Mouse (Mus musculus): ENCODE results near the gene Sytl2.

The Sytl2 gene

DNA sequence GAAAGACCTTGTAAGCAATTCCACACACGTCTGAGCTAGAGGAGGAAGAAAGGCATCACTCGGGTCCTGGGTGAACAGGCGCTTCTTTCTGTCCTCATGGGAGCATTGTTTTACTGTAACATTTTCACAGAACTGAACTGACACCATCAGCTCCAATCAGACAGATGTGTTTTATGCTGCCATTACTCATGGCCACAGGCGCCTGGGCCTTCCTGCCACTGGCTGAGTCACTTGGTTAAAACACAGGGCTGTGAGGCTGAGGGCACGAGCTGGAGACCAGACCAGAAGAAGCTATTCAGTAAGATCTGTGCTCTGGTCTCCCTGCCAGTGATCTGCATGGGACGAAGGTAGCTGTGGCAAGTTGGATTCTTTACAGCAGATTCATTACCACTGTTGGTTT is 6.0 kb downstream of the Sytl2 start:
- ATAC-seq (ENCODE audit: low TSS enrichment), result peak; percentile 38; the same call in 1 of the 2 replicates

DNA sequence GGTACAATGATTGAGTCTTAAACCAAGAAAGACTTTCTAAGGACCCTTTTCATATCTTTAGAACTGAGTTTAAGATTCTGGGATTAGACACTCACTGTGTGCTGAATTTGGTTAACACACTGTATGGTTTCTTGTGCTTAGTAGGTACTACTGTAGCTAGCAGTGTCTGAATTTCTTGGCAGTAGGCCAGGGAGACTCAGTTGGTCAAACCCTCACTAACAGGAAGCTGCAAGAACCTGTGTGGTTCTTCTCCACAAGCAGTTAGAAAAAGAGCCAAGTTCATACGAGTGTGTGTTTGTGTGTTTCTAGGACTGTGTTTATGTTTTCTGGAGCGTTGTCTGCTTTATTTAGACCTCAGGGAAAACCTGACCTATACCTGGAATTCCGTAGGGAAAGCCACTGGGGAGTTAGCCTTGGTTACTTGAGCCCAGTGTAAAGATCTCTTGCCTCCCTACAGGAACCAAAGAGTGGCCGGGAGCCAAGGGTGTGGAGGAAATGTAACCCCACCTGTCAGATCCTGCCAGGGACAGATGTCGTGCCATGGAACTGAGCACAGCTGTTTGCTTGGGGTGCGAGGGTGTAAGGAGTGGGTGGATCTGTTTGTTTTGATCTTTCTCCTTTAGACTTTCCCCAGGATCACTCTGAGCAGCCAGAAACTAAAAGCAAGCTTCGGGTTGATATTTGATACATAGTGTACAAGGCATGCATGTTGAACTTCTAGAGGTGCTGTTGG is 10.3 kb downstream of the Sytl2 start:
- no peak for ATAC-seq (ENCODE audit: low TSS enrichment)

DNA sequence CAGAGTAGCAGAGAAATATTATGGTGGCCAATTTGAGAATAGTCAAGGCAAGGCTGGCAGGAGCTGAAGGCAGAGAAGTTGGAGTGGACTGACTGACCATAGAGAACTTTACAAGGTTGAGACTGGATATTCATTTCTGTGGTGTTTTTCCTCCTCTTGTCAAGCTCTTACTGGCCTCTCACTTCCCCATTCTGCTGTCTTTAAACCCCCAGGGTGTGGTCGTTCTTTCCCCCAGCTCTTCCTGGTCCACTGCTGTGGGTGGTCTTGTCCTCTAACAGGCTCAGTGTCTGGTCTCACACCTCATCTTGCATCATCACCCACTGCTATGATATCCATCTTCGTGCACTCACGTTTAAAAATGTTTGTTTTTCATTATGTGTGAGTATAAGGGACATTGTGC is 11.4 kb downstream of the Sytl2 start:
- ATAC-seq (ENCODE audit: low TSS enrichment), result no peak

- ATAC-seq (ENCODE audit: low TSS enrichment), result no peak
Measured at GRCm38 (mm10) chr7:90316823-90317222, 14.8 kb downstream of the Sytl2 start.

DNA sequence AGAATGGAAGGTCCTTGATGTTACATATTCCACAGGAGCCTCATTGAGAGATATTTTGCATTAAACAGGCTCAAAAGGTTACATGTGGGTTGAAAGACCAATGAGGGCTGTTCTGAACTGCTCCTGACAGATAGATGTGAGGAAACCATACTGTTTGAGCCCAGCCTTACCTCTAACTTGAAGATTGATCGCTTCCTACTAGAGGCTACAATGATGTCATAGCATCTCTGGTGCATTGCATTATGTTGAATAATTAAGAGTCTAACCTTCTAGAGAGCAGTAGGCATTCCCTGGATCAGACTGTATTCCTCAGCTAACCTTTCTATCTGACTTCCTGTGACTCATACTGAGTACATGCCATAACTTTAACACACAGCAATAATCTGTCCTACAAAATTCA is 17.4 kb downstream of the Sytl2 start:
- no peak for ATAC-seq (ENCODE audit: low TSS enrichment)

GRCm38 (mm10) chr7:90320124-90320523 is 18.1 kb downstream of the Sytl2 start:
- ATAC-seq (ENCODE audit: low TSS enrichment), result no peak

GRCm38 (mm10) chr7:90325166-90325565 is 23.1 kb downstream of the Sytl2 start:
- no peak for ATAC-seq (ENCODE audit: low TSS enrichment)

DNA sequence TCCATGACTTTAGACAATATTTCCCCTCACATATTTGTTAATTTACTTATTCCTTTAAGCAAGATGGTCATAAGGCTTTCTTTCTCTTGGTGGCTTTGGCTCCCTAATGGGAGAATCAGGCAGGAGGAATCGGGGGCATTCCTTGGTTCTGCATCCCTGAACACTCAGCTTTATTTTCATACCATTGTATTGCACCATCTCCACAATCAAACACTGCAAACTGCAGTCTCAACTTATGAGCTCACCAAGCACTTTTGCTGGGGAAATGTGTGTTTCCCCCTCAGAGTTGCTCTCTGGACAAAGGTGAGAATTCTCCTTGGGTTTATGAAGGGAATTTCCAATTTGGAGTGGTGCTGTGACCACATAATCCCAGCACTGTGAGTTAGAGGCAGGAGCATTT is 28.1 kb downstream of the Sytl2 start:
- ATAC-seq (ENCODE audit: low TSS enrichment), result no peak

- ATAC-seq (ENCODE audit: low TSS enrichment), result no peak
Measured at GRCm38 (mm10) chr7:90332483-90333065, 30.5 kb downstream of the Sytl2 start.

DNA sequence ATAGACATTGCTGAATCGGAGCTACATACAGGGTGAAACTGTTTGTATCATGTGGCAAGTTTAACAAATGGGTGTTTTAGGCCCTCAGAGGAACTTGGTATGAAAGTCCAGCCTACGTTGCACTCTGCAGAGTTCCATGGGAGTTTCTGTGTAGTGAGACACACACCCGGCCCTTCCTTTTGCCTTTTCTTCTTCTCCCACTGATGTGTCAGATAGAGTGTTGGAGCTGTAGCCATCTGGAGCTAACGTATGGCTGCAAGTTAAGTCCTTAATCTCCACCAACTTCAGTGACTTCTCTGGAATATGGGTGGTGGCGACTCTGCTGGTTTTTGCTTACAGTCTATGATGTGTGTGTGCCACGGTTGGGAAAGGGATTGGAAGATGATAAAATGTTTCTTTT is 32.3 kb downstream of the Sytl2 start:
- peak; percentile 52; the same call in 1 of the 2 replicates for ATAC-seq (ENCODE audit: low TSS enrichment)

GRCm38 (mm10) chr7:90334831-90335230 is 32.8 kb downstream of the Sytl2 start:
- peak; percentile 55 for ATAC-seq (ENCODE audit: low TSS enrichment)

DNA sequence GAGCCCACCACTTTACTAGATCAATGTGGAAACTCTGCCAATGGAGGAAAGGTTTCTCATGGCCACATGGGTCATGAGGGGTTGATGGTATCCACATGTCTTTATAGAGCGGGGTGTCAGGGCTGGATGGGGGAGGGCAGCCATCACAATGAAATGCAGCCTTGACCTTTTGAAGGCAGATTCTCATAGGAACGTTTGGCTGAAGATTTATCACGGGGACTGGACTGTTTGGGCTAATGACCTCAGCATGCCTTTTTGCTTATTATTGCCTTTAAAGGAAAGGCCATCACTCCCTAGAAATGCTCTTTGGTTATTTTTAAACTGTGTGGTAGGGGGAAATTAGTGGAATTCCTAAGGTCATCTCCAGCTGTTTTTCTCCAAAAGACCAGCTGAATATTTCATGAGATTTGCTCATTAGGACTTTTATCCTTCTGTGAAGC is 33.7 kb downstream of the Sytl2 start:
- ATAC-seq (ENCODE audit: low TSS enrichment), result no peak

GRCm38 (mm10) chr7:90341212-90341957 is 39.3 kb downstream of the Sytl2 start:
- peak; percentile 50 for ATAC-seq (ENCODE audit: low TSS enrichment)

GRCm38 (mm10) chr7:90344903-90345302 is 42.9 kb downstream of the Sytl2 start:
- ATAC-seq (ENCODE audit: low TSS enrichment), result no peak

DNA sequence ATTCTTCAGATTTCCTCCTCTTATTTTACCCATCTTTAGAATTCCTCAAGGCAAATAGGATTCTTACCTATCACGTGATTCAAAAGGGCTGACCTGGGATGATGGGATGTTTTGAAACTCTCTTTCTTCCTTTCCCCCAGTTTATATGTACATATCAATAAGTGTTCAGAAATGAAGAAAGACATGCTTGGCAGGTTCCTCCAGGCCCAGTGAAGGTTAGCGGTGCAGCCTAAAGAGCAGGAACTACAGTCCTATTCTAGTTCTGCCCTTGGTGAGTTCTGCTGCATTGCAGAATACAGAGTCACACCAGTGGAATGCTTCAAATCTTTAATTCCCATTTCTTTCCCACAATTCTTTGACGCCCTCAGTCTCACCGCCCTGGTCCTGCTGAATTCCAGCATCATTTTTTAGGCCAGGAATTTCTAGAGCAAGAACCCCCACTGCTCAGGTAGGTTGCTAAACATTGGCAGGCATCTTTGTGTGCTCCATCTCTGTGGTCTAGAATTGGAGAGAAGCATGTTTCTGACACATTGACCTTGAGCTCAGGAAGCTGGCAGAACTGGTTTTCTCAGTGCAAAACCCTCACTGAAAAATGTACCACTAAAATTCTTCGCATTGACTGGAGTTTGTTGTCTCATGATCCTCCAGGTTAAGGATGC is 45.9 kb downstream of the Sytl2 start:
- no peak for ATAC-seq (ENCODE audit: low TSS enrichment)

DNA sequence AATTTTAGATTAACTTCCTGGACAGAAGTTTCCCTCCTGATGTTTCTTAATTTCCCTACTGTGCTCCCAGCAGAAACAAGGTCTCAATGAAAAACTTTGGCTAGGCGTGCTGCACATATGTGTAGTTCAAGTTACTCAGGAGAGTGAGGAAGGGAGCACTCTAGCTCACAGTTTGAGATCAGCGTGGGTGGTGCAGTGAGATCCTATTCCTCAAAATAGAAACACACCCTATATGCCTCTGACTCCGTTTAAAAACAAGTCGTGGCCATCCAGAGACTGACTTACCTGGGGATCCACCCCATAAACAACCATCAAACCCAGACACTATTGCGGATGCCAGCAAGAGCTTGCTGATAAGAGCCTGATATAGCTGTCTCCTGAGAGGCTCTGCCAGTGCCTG is 47.0 kb downstream of the Sytl2 start:
- ATAC-seq (ENCODE audit: low TSS enrichment), result peak; percentile 86

GRCm38 (mm10) chr7:90352183-90352582 is 50.1 kb downstream of the Sytl2 start:
- no peak for ATAC-seq (ENCODE audit: low TSS enrichment)

- ATAC-seq (ENCODE audit: low TSS enrichment), result 0 out of 2 replicates have a peak, but pooled peaks have one; percentile 19
Measured at GRCm38 (mm10) chr7:90353488-90354228, 51.6 kb downstream of the Sytl2 start.

DNA sequence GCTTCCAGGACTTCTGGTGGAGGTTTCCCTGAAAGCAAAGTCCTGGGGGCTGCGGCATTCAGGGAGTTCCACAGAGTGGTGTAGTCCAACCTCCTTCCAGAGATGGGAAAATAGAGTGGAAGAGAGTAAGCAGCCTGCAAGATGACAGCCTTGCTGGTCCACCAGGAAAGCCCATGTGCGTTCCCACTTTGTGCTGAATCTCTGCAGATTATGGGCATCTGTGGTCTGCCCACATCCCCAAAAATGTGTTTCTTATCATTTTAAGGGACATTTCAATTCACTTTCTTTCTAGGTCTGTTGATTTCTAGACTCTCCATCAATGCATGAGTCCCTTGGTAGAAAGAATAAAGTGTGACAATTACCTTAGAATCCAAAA is 52.2 kb downstream of the Sytl2 start:
- 0 out of 2 replicates have a peak, but pooled peaks have one; percentile 63 for ATAC-seq (ENCODE audit: low TSS enrichment)

DNA sequence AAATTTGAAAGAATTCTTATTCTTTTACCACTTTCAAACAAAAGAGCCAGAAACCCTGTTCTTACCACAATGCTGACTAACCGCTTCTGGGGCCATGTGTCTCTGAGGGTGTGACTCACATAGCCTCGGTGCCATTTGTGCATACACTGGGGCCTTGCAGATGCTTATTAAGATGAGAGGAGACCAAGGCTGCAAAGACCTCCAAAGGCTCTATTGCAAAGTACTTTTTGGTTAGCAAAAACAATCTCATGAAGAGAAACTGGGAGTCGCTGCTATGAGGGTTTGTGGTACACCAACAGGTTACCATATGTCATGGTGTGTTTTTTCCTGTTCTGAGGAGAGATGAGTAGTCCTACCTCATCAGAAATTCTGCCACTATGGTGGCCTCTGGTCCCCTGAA is 53.4 kb downstream of the Sytl2 start:
- ATAC-seq (ENCODE audit: low TSS enrichment), result no peak

DNA sequence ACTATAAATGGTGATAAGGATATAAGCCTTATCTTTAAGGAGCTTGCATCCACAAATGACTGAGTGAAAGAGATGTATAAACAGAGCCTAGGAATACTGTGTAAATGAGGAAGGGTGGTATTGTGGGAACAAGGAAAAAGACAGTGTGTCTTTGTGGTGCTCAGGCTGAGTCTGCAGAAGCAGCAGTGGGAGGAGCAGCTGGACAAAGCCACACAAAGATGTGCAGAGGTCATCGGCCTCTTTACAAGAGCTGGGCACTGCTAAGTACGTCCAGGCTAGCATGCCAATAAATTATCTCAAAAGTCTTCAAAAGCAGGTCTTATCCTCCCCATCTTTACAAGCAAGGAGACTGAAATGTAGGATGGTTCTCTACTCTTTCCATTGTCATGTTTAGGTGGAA is 53.9 kb downstream of the Sytl2 start:
- no peak for ATAC-seq (ENCODE audit: low TSS enrichment)

DNA sequence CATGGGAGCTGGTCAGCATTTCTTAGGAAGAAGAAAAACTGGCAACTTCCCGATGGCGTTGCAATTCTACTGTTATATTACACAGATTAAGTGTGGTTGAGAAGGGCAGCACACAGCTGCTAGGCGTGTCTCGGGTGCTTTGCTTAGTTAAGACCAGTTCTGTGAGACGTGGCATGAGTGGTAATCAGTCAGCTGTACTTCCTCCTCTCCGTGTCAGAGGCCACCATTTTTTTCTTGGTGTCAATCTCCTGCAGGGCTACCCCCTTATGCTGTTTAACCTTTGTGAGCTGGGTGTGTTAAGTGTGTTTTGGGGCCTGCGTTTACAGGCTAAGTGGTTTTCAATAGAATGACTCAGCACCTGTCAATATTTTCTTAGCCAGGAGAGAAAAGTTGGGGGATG is 60.7 kb downstream of the Sytl2 start:
- no peak for ATAC-seq (ENCODE audit: low TSS enrichment)

Measured in frontal cortex, adult (tissue).